Comparison of ENCODE assay signal across 22 mouse cellular contexts in the genomic region with DNA sequence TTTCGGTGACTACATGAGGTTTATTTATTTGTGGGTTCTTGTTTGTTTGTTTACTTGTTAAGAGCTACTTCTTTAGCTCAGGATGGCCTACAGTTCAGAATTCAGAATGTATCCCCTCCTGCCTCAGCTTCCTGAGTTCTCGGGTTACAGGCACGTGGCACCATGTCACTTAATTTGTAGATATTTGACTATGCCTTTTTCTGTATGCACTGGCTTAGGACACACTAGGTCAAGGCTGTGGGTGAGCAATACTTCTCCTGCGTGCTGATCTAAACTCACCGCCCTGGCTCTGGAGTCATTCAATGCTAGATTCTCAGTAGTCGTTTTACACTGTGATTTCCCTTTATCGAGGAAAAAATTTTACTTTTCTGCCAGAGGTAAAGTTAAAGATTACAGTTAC. TPM values are rescaled to one million over a fixed set of nuclear protein-coding genes. Genes with fewer than 3 reads are reported as not detected.
DNase-seq lines count a peak whose midpoint lies in the region; ATAC-seq and TF ChIP-seq lines count a peak whose summit lies in the region.
"Had no signal": no experiment of that assay in that cellular context is flagged by ENCODE, and none has a peak within 500 bp of the region (broad histone marks: within the 10 kb centered on the region; RNA-seq: fewer than 3 reads in every experiment).

No protein-coding gene starts in this region.

- no peak for TF ChIP-seq POLR2A in CH12.LX (IDR thresholded peaks at IDR 0.05; ENCODE audit: low read depth, low read length)

- H3K9ac ChIP-seq in CH12.LX (ENCODE audit: insufficient read depth, low read depth) = no peak overlapping the region
- 0 out of 2 replicates have a peak overlapping the region, but pooled peaks have one; percentile 10 for H3K9ac ChIP-seq in liver, embryonic 11.5 days (ENCODE audit: low read depth, low read length)
- H3K9ac ChIP-seq in liver, postnatal 0 days (replicated peaks) = no peak overlapping the region
- no peak overlapping the region for H3K9ac ChIP-seq in forebrain, postnatal 0 days
- H3K9ac ChIP-seq in kidney, embryonic 16.5 days (replicated peaks; ENCODE audit: low read length) = no peak overlapping the region
- H3K9ac ChIP-seq: hindbrain, embryonic 12.5 days; midbrain, embryonic 12.5 days had no signal

- H3K4me3 ChIP-seq in erythroblast, embryonic 14.5 days (replicated peaks) = peak overlapping the region; percentile 12
- no peak overlapping the region for H3K4me3 ChIP-seq in CH12.LX (replicated peaks in 1 of 3; ENCODE audit: low read depth in 2 of 3, low read length in 2 of 3, poor library complexity in 1 of 3)
- no peak overlapping the region for H3K4me3 ChIP-seq in liver, embryonic 11.5 days (ENCODE audit: low read depth, low read length)
- H3K4me3 ChIP-seq in liver, postnatal 0 days (ENCODE audit: low read depth, low read length) = no peak overlapping the region
- H3K4me3 ChIP-seq in forebrain, postnatal 0 days (ENCODE audit: low read depth, low read length) = no peak overlapping the region
- no peak overlapping the region for H3K4me3 ChIP-seq in kidney, embryonic 16.5 days (ENCODE audit: low read length)
- H3K4me3 ChIP-seq: embryonic facial prominence, embryonic 10.5 days; hindbrain, embryonic 12.5 days; left cerebral cortex, adult 2 months; midbrain, embryonic 12.5 days had no signal

- peaks cover 51% of the 10 kb centered on the region for H3K79me2 ChIP-seq in CH12.LX (replicated peaks; ENCODE audit: control insufficient read depth, extremely low read depth, insufficient read depth, poor library complexity, severe bottlenecking)

- H3K27me3 ChIP-seq in erythroblast, embryonic 14.5 days (ENCODE audit: control insufficient read depth) = no peaks in the 10 kb centered on the region
- no peaks in the 10 kb centered on the region for H3K27me3 ChIP-seq in CH12.LX (replicated peaks)
- H3K27me3 ChIP-seq in liver, embryonic 11.5 days (replicated peaks; ENCODE audit: control insufficient read depth, insufficient read depth, low read length) = no peaks in the 10 kb centered on the region
- no peaks in the 10 kb centered on the region for H3K27me3 ChIP-seq in liver, postnatal 0 days (ENCODE audit: insufficient read depth, low read length)
- no peaks in the 10 kb centered on the region for H3K27me3 ChIP-seq in forebrain, postnatal 0 days (ENCODE audit: insufficient read depth, low read length)
- no peaks in the 10 kb centered on the region for H3K27me3 ChIP-seq in kidney, embryonic 16.5 days (ENCODE audit: insufficient read depth, low read length)
- H3K27me3 ChIP-seq: hindbrain, embryonic 12.5 days; midbrain, embryonic 12.5 days had no signal

- dilution Hi-C loops in CH12.LX (cut with MboI; ENCODE audit: extremely low pct_ligation_motif_present, extremely low pct_unique_long_range_greater_than_20kb, low sequenced_read_pairs) = no loop called here

- no peak for TF ChIP-seq RAD21 in CH12.LX (IDR thresholded peaks at IDR 0.05; ENCODE audit: low read depth, low read length)

- no peak overlapping the region for H3K4me2 ChIP-seq in CH12.LX (ENCODE audit: insufficient read depth, low read depth, poor library complexity, severe bottlenecking)
- H3K4me2 ChIP-seq in liver, embryonic 11.5 days = peak overlapping the region; percentile 18
- H3K4me2 ChIP-seq in liver, postnatal 0 days (ENCODE audit: low read depth, low read length) = peak overlapping the region; percentile 10; the same call in 1 of the 2 replicates
- H3K4me2 ChIP-seq in forebrain, postnatal 0 days (ENCODE audit: low read depth) = no peak overlapping the region
- H3K4me2 ChIP-seq in kidney, embryonic 16.5 days (replicated peaks; ENCODE audit: low read depth, low read length) = no peak overlapping the region
- H3K4me2 ChIP-seq: hindbrain, embryonic 12.5 days; midbrain, embryonic 12.5 days had no signal

- no peak for TF ChIP-seq CTCF in CH12.LX (conservative IDR thresholded peaks at IDR 0.05 in 1 of 2, IDR thresholded peaks at IDR 0.05 in 1 of 2; ENCODE audit: low read depth in 2 of 2, low read length in 2 of 2)
- no peak for TF ChIP-seq CTCF in liver, postnatal 0 days (IDR thresholded peaks at IDR 0.05; ENCODE audit: low read depth)
- no peak for TF ChIP-seq CTCF in forebrain, postnatal 0 days (IDR thresholded peaks at IDR 0.05; ENCODE audit: low read depth)

- no peak for ATAC-seq in erythroblast, adult 5-6 weeks (replicated peaks; ENCODE audit: low FRiP score, poor library complexity, severe bottlenecking)
- no peak for ATAC-seq in liver, embryonic 11.5 days (replicated peaks; ENCODE audit: low FRiP score)
- no peak for ATAC-seq in liver, postnatal 0 days
- no peak for ATAC-seq in forebrain, postnatal 0 days
- ATAC-seq in kidney, embryonic 16.5 days (ENCODE audit: low FRiP score, low TSS enrichment) = no peak
- ATAC-seq: inflammation-experienced regulatory T-cells, adult 6 months; lung, postnatal 0 days had no signal

- TF ChIP-seq EP300 in CH12.LX (IDR thresholded peaks at IDR 0.05; ENCODE audit: low read length) = no peak
- no peak for TF ChIP-seq EP300 in liver, postnatal 0 days (IDR thresholded peaks at IDR 0.05; ENCODE audit: low read depth)

- in situ Hi-C loops in CH12.LX (cut with MboI; ENCODE audit: low pct_ligation_motif_present, low pct_unique_long_range_greater_than_20kb, low sequenced_read_pairs) = no loop called here

- H3K4me1 ChIP-seq in erythroblast, embryonic 14.5 days (ENCODE audit: control insufficient read depth) = peaks cover 45% of the 10 kb centered on the region
- peaks cover 7 to 43% of the 10 kb centered on the region in 2 experiments for H3K4me1 ChIP-seq in CH12.LX (ENCODE audit: control insufficient read depth in 1 of 2, insufficient read depth in 2 of 2)
- peaks cover 35% of the 10 kb centered on the region for H3K4me1 ChIP-seq in liver, embryonic 11.5 days (replicated peaks; ENCODE audit: control insufficient read depth, insufficient read depth, low read length)
- peaks cover 36% of the 10 kb centered on the region for H3K4me1 ChIP-seq in liver, postnatal 0 days (ENCODE audit: insufficient read depth)
- H3K4me1 ChIP-seq in forebrain, postnatal 0 days (ENCODE audit: insufficient read depth) = peaks cover 15% of the 10 kb centered on the region
- H3K4me1 ChIP-seq in kidney, embryonic 16.5 days (ENCODE audit: insufficient read depth, low read length) = peaks cover 32% of the 10 kb centered on the region

- DNase-seq in CH12.LX (ENCODE audit: extremely low read depth) = no peak
- no peak for DNase-seq in liver, embryonic 11.5 days (ENCODE audit: low spot score)
- DNase-seq in liver, postnatal 0 days = no peak
- DNase-seq in forebrain, postnatal 0 days = no peak
- DNase-seq: B cell, adult 2 months; cerebellum, adult 9-11 months; gastrocnemius, postnatal 36 days; kidney, adult 18-20 months; right cerebral cortex, postnatal 14 days had no signal

- H3K27ac ChIP-seq in CH12.LX (ENCODE audit: insufficient read depth, low read depth) = no peak overlapping the region
- H3K27ac ChIP-seq in liver, embryonic 11.5 days (ENCODE audit: low read depth, low read length) = peak overlapping the region; percentile 45
- H3K27ac ChIP-seq in liver, postnatal 0 days (ENCODE audit: low read depth) = no peak overlapping the region
- no peak overlapping the region for H3K27ac ChIP-seq in forebrain, postnatal 0 days (ENCODE audit: low read depth, low read length)
- no peak overlapping the region for H3K27ac ChIP-seq in kidney, embryonic 16.5 days (ENCODE audit: low read length)
- H3K27ac ChIP-seq: embryonic facial prominence, embryonic 10.5 days; hindbrain, embryonic 12.5 days; kidney, postnatal 0 days; left cerebral cortex, adult 2 months; midbrain, embryonic 12.5 days; stomach, postnatal 0 days had no signal

- no peaks in the 10 kb centered on the region for H3K9me3 ChIP-seq in erythroblast, embryonic 14.5 days (ENCODE audit: control insufficient read depth, low read length)
- H3K9me3 ChIP-seq in CH12.LX (replicated peaks; ENCODE audit: low read length) = no peaks in the 10 kb centered on the region
- H3K9me3 ChIP-seq in liver, embryonic 11.5 days (ENCODE audit: control insufficient read depth, low read length) = no peaks in the 10 kb centered on the region
- no peaks in the 10 kb centered on the region for H3K9me3 ChIP-seq in liver, postnatal 0 days (ENCODE audit: low read length)
- H3K9me3 ChIP-seq in forebrain, postnatal 0 days (ENCODE audit: low read length) = no peaks in the 10 kb centered on the region
- H3K9me3 ChIP-seq in kidney, embryonic 16.5 days (ENCODE audit: low read length) = no peaks in the 10 kb centered on the region
- H3K9me3 ChIP-seq: embryonic facial prominence, embryonic 10.5 days; hindbrain, embryonic 12.5 days; midbrain, embryonic 12.5 days had no signal

- 65% methylated on average over 7 of the region's 7 CpGs for WGBS in liver, embryonic 11.5 days
- 42% methylated on average over 7 of the region's 7 CpGs for WGBS in liver, postnatal 0 days (ENCODE audit: insufficient replicate concordance)
- 88% methylated on average over 7 of the region's 7 CpGs for WGBS in forebrain, postnatal 0 days
- WGBS in kidney, embryonic 16.5 days = 79% methylated on average over 7 of the region's 7 CpGs

- H3K36me3 ChIP-seq in erythroblast, embryonic 14.5 days (ENCODE audit: control insufficient read depth) = peaks cover 77% of the 10 kb centered on the region
- peaks cover 30 to 55% of the 10 kb centered on the region in 2 experiments for H3K36me3 ChIP-seq in CH12.LX (replicated peaks in 1 of 2; ENCODE audit: control insufficient read depth in 1 of 2, insufficient read depth in 1 of 2, low read length in 1 of 2)
- H3K36me3 ChIP-seq in liver, embryonic 11.5 days (ENCODE audit: control insufficient read depth, insufficient read depth, low read length) = peaks cover 25% of the 10 kb centered on the region; the same call in 1 of the 2 replicates
- peaks cover 37% of the 10 kb centered on the region for H3K36me3 ChIP-seq in liver, postnatal 0 days (replicated peaks; ENCODE audit: insufficient read depth, low read length)
- H3K36me3 ChIP-seq in forebrain, postnatal 0 days (ENCODE audit: insufficient read depth) = peaks cover 41% of the 10 kb centered on the region
- peaks cover 42% of the 10 kb centered on the region for H3K36me3 ChIP-seq in kidney, embryonic 16.5 days (ENCODE audit: insufficient read depth, low read length)

RNA-seq across cellular contexts. Expression of a gene that starts 4.7 kb away (rescaled TPM):
- 2.6 and 3.9 TPM in 2 replicates for polyA plus RNA-seq in erythroblast, embryonic 14.5 days (2012)
- total RNA-seq in erythroblast, adult 5-6 weeks (2015; ENCODE audit: low replicate concordance) = 79.7 and 79.8 TPM in 2 replicates
- total RNA-seq in erythroblast, adult 5-6 weeks (2017; ENCODE audit: low replicate concordance) = 126 and 158 TPM in 2 replicates
- total RNA-seq in CH12.LX (2012; rRNA removed) = 61.9 and 67.7 TPM in 2 replicates
- total RNA-seq in CH12.LX (2014; rRNA removed) = 66.9 and 73.7 TPM in 2 replicates
- 78.2 and 84.2 TPM in 2 replicates for polyA plus RNA-seq in CH12.LX (2012; ENCODE audit: insufficient read length, low read depth)
- 78.3 and 80.4 TPM in 2 replicates for polyA plus RNA-seq in liver, embryonic 11.5 days (2014; fragmentation: Nextera tagmentation; extraction: Ambion mirVana)
- polyA plus RNA-seq in liver, postnatal 0 days (2015; fragmentation: Nextera tagmentation; extraction: Ambion mirVana) = 35.1 and 43.6 TPM in 2 replicates
- 186 and 209 TPM in 2 replicates for total RNA-seq in forebrain, postnatal 0 days (2014; rRNA removed)
- 209 and 217 TPM in 2 replicates for polyA plus RNA-seq in forebrain, postnatal 0 days (2015; fragmentation: Nextera tagmentation; extraction: Ambion mirVana)
- 155 and 160 TPM in 2 replicates for polyA plus RNA-seq in kidney, embryonic 16.5 days (2015; fragmentation: Nextera tagmentation; extraction: Ambion mirVana)

RNA-seq across cellular contexts. Expression of a gene that starts 29.4 kb away (rescaled TPM):
- 0.19 and 0.24 TPM in 2 replicates for polyA plus RNA-seq in erythroblast, embryonic 14.5 days (2012)
- total RNA-seq in erythroblast, adult 5-6 weeks (2015; ENCODE audit: low replicate concordance) = 3.1 and 6.3 TPM in 2 replicates
- 5.4 and 6.4 TPM in 2 replicates for total RNA-seq in erythroblast, adult 5-6 weeks (2017; ENCODE audit: low replicate concordance)
- total RNA-seq in CH12.LX (2012; rRNA removed) = 0.68 and 1.1 TPM in 2 replicates
- total RNA-seq in CH12.LX (2014; rRNA removed) = 0.24 and 0.28 TPM in 2 replicates
- polyA plus RNA-seq in CH12.LX (2012; ENCODE audit: insufficient read length, low read depth) = 0.57 and 0.83 TPM in 2 replicates
- 0.81 and 0.99 TPM in 2 replicates for polyA plus RNA-seq in liver, embryonic 11.5 days (2014; fragmentation: Nextera tagmentation; extraction: Ambion mirVana)
- 0.40 and 0.51 TPM in 2 replicates for polyA plus RNA-seq in liver, postnatal 0 days (2015; fragmentation: Nextera tagmentation; extraction: Ambion mirVana)
- total RNA-seq in forebrain, postnatal 0 days (2014; rRNA removed) = 17.8 and 18.2 TPM in 2 replicates
- polyA plus RNA-seq in forebrain, postnatal 0 days (2015; fragmentation: Nextera tagmentation; extraction: Ambion mirVana) = 10.8 and 13.8 TPM in 2 replicates
- 0.67 and 0.76 TPM in 2 replicates for polyA plus RNA-seq in kidney, embryonic 16.5 days (2015; fragmentation: Nextera tagmentation; extraction: Ambion mirVana)

RNA-seq across cellular contexts. Expression of a gene that starts 29.5 kb away (rescaled TPM):
- polyA plus RNA-seq in erythroblast, embryonic 14.5 days (2012) = 0.02 and 0.05 TPM in 2 replicates
- 3.3 TPM in 1 of 2 replicates, not detected in the other for total RNA-seq in erythroblast, adult 5-6 weeks (2015; ENCODE audit: low replicate concordance)
- total RNA-seq in erythroblast, adult 5-6 weeks (2017; ENCODE audit: low replicate concordance) = 0.26 and 1.3 TPM in 2 replicates
- total RNA-seq in CH12.LX (2012; rRNA removed) (0.08 and 0.17 TPM in 2 replicates), CH12.LX (2014; rRNA removed) (0.55 and 0.59 TPM in 2 replicates)
- polyA plus RNA-seq in CH12.LX (2012; ENCODE audit: insufficient read length, low read depth) = 1.5 and 1.8 TPM in 2 replicates
- polyA plus RNA-seq in liver, embryonic 11.5 days (2014; fragmentation: Nextera tagmentation; extraction: Ambion mirVana) = 0.34 and 0.58 TPM in 2 replicates
- 0.07 and 0.08 TPM in 2 replicates for polyA plus RNA-seq in liver, postnatal 0 days (2015; fragmentation: Nextera tagmentation; extraction: Ambion mirVana)
- total RNA-seq in forebrain, postnatal 0 days (2014; rRNA removed) = 2.3 and 4.0 TPM in 2 replicates
- 2.6 and 4.2 TPM in 2 replicates for polyA plus RNA-seq in forebrain, postnatal 0 days (2015; fragmentation: Nextera tagmentation; extraction: Ambion mirVana)
- 2.2 and 2.6 TPM in 2 replicates for polyA plus RNA-seq in kidney, embryonic 16.5 days (2015; fragmentation: Nextera tagmentation; extraction: Ambion mirVana)
- total RNA-seq: gastrocnemius, adult 18-20 months; gastrocnemius, postnatal 36 days had no signal
- polyA plus RNA-seq: forebrain, embryonic 11.5 days; inflammation-experienced regulatory T-cells, adult 6 months had no signal

Comparison
In these comparisons a context has a peak if more than half of its experiments do, and no peak if none do; other contexts are left out.
1. H3K4me2 ChIP-seq: peak in liver, embryonic 11.5 days (single experiment) and liver, postnatal 0 days (single experiment); none in CH12.LX (single experiment), forebrain, postnatal 0 days (single experiment) and kidney, embryonic 16.5 days (single experiment).